Mouse (Mus musculus) bone marrow, adult 2 months (tissue): ENCODE results near the gene Snrnp35. TPM values are rescaled to one million over a fixed set of nuclear protein-coding genes. Genes with fewer than 3 reads are reported as not detected.

ENCODE experiments used
- H3K27ac ChIP-seq: fragments of 200-500 bp; 2 replicates; pipeline ENCODE4 v1.5.1; 2012; ENCODE audit warnings: low read depth, mild to moderate bottlenecking, control low read depth, inconsistent platforms, low read length; ENCODE audit not compliant: control insufficient read depth, poor library complexity, insufficient read depth
- H3K4me1 ChIP-seq: fragments of 200-500 bp; 2 replicates; pipeline ENCODE4 v1.6.1; 2011; ENCODE audit warnings: low read length; ENCODE audit not compliant: control insufficient read depth, insufficient read depth
- H3K4me3 ChIP-seq: fragments of 200-500 bp; replicated peaks from 2 replicates; pipeline ENCODE3; 2011; ENCODE audit warnings: mild to moderate bottlenecking, low read depth, low read length, control low read depth; ENCODE audit not compliant: control insufficient read depth
- CTCF ChIP-seq: fragments of 200-500 bp; IDR thresholded peaks from 2 replicates; pipeline ENCODE4 v1.5.1; 2011; ENCODE audit warnings: low read length, control low read depth; ENCODE audit not compliant: control insufficient read depth, insufficient read depth
- POLR2A ChIP-seq: fragments of 200-500 bp; IDR thresholded peaks from 2 replicates; pipeline ENCODE4 v1.6.1; 2011; ENCODE audit warnings: low read depth, mild to moderate bottlenecking, control low read depth, low read length, borderline replicate concordance; ENCODE audit not compliant: control insufficient read depth
- whole genome bisulfite sequencing: fragments of 180-500 bp; shearing (Covaris S2); methylation state at CpG from one replicate; pipeline ENCODE4 v1.1.7; 2018; 5-methylcytosine and 5-hydroxymethylcytosine counted together
- polyA plus RNA-seq: library from polyadenylated mRNA; stranded (reverse); fragments of >200 nt; gene quantifications from 2 replicates; pipeline ENCODE4 v1.2.4, GENCODE M21; 2011; ENCODE audit warnings: low replicate concordance; ENCODE audit not compliant: missing spikeins, insufficient read depth, insufficient read length

Gene Snrnp35
- polyA plus RNA-seq, 1 experiment: 24.2 TPM

DNA sequence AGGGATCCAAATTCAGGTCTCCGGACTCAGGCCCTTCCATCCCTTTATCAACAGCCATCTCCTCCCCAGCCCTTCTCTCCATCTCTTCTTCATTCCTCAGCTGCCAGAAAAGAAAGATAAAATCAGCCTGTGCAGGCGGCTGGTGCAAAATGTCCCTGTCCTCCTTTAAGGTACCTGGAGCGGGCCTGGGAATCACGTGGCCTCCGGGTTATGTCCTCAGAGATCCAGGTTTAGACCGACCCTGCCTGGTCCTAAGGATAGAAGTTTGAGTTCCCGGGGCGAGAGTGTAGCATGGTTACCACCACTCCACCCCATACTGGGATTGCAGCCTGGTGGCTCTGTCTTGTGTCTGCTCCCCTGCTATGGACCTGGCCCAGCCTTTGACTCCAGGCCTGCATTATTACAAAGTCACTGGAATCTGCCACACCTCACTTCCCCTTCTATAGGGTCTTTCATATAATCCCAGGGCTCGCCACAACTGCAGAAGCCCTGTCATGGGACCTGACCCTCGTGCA, 27.7 kb downstream of the Snrnp35 start:
- Histone ChIP-seq H3K4me1 (peaks cover 3% of the 10 kb centered on the region; the same call in 1 of the 2 replicates), H3K4me3 (no peak overlapping the region), H3K27ac (no peak overlapping the region)
- TF ChIP-seq POLR2A (no peak), CTCF (no peak)
- WGBS: 80% methylated on average over 10 of the region's 10 CpGs

DNA sequence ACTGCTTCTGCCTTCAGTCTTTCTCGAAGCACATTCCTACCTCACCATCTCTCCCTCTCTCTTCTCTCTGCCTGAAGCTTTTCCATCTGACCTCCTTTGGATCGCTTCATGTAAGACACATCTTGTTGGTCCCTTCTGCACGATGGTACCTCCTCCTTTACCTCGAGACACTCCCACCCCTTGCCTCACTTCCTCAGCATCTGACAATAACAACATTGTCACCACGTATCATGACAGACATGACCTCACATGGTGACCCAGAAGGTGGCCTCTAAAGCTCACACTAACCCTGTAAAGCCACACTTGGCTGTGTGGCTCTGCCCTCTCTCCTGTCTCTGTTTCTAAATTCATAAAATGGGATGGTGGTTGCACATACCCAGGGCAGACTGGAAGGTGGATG, 32.9 kb downstream of the Snrnp35 start:
- H3K4me1 ChIP-seq: peaks cover 1% of the 10 kb centered on the region; the same call in 1 of the 2 replicates

DNA sequence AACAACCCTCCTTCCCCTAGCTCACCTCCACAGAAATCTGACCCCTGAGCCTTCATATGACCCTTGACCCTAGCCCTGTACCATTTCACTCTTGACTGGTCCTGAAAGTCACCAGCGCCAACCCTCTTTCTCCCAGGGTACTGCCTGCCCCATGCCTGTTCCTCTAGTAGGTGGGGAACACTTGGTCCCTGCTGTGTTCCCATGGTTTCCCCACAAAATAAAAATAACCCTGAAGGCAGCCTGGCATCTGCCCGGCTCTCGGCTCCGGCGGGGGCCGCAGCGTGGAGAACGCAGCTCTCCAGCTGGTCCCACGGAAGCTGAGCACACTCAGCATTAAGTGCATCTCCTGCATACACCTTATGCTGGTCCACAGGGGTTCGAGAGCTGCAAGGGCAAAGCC, 35.7 kb downstream of the Snrnp35 start:
- Histone ChIP-seq H3K4me1 (peaks cover 1% of the 10 kb centered on the region; the same call in 1 of the 2 replicates), H3K4me3 (no peak overlapping the region), H3K27ac (no peak overlapping the region)
- 93% methylated on average over 10 of the region's 10 CpGs for WGBS
- TF ChIP-seq CTCF (no peak), POLR2A (no peak)

More for the DNA sequence above, 32.9 kb downstream of the Snrnp35 start:
- TF ChIP-seq POLR2A (no peak), CTCF (no peak)
- no peak overlapping the region for H3K4me3 ChIP-seq
- H3K27ac ChIP-seq: no peak overlapping the region
- whole genome bisulfite sequencing: 62% methylated on average over 5 of the region's 5 CpGs

DNA sequence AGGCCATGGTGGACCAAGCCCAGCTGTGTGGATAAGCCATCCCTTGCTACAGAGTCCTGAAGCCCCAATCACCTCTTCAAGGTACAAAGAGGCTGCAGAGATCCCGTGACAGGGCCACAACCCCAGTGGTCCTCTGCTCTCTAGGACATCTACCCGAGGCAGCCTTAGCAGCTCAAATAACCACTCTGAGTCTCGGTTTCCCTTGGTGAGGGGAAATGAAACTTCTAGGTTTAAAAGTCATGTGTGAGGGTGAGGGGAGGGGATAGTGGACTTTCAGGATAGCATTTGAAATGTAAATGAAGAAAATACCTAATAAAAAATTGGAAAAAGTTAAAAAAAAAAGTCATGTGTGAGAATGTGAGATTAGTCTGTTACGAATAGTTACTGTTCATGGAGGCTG, 38.7 kb downstream of the Snrnp35 start:
- 64% methylated on average over 4 of the region's 4 CpGs for WGBS
- Histone ChIP-seq H3K27ac (no peak overlapping the region), H3K4me1 (no peaks in the 10 kb centered on the region), H3K4me3 (no peak overlapping the region)
- TF ChIP-seq CTCF (no peak), POLR2A (no peak)

DNA sequence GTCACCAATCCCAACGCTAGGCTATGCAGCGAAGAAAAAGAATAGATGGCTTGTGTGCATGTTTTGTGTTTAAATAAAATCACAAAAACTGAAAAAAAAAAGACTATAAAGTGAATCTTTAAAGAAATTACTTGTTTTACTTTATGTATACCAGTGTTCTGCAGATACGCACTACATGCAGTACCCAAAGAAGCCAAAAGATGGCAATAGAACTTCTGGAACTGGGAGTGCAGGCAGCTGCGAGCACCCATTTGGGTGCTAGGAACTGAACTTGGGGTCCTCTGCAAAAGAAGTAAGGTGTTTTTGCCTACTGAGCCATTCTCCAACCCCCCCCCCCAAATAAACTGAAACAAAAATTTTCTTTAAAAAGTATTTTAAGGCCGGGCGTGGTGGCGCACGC, 40.1 kb downstream of the Snrnp35 start:
- H3K27ac ChIP-seq: no peak overlapping the region
- H3K4me3 ChIP-seq: no peak overlapping the region
- no peaks in the 10 kb centered on the region for H3K4me1 ChIP-seq
- no peak for TF ChIP-seq POLR2A
- TF ChIP-seq CTCF: no peak
- WGBS: 95% methylated on average over 8 of the region's 8 CpGs

DNA sequence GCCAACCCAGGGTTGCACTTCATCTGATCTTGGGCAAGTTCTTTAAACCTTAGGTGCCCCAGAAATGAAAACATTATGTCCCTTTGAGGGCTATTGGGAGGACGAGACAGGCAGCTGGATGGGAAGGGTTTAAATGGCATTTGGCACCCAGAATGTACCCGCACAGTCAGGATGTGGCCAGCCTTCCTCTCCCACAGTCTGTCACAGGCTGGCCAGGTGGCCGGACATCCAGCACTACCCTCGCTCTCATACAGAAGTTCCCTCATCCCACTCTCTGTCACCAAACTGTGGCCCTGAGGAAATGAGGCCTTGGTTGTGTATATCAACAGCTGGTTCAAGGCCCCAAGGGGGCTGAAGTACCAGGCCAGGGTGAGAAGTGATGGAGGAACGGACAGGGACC, 42.0 kb downstream of the Snrnp35 start:
- TF ChIP-seq CTCF (no peak), POLR2A (no peak)
- 26% methylated on average over 5 of the region's 5 CpGs for WGBS
- Histone ChIP-seq H3K27ac (no peak overlapping the region), H3K4me1 (no peaks in the 10 kb centered on the region), H3K4me3 (no peak overlapping the region)

DNA sequence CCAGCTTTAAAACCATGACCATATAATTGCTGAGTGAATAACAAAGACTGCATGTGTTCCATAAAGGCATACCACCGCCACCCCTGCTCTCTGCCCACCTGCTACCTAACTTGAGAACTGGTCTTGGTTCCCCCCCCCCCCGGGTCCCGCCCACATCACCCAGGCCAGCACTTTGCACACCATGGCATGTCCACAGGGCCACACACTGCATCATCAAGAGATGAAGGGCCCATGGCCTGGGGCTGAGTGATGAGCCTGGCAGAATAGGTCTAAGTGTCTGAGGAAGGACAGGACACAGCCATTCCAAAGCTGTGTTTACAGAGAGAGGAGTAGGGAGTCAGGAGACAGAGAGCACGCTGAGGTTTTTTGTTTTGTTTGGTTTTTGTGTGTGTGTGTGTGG, 45.4 kb downstream of the Snrnp35 start:
- H3K27ac ChIP-seq: no peak overlapping the region
- H3K4me3 ChIP-seq: no peak overlapping the region
- 77% methylated on average over 4 of the region's 4 CpGs for WGBS
- no peak for TF ChIP-seq POLR2A
- no peak for TF ChIP-seq CTCF
- no peaks in the 10 kb centered on the region for H3K4me1 ChIP-seq

DNA sequence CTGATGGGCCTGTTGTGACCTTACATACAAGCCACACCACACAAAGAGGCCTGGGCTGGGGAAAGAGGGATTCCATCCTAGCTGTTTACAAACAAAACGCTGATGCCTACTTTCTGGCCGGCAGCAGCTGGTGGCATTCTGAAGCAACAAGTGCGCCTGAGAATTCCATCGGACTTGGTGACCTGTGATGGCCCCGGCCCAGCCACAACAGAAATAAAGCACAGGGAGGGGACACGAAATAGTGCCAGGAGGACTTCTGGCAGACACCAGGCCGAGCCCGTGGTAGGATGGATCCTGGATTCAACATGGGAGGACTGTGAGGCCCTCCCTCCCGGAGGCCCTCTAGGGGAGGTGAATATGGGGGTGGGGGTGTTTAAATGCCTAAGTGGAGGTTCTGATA, 45.9 kb downstream of the Snrnp35 start:
- no peak for TF ChIP-seq POLR2A
- TF ChIP-seq CTCF: no peak
- no peaks in the 10 kb centered on the region for H3K4me1 ChIP-seq
- H3K27ac ChIP-seq: no peak overlapping the region
- 85% methylated on average over 9 of the region's 9 CpGs for WGBS
- H3K4me3 ChIP-seq: no peak overlapping the region

DNA sequence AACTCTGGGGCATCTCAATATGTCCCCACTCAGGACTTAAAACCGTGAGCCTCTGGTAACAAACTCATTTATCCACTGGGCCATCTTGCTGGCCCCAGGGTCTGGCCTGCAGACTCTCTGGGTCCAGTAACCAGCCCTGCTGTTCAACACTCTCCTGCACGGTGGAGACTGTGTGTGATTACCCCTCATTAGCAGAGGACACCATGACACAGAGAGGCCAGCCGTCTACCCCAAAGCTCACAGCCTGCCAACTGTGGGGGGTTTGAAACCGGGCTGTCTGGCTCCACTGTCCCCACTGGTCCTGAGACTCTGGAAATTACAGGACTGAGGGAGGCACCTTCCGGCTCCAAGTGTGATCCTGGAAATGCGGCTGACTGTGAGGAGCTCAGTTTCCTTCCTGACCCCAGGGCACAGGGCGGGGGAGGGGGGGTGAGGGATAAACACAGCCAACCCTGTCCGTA, 46.3 kb downstream of the Snrnp35 start:
- Histone ChIP-seq H3K27ac (no peak overlapping the region), H3K4me3 (no peak overlapping the region), H3K4me1 (no peaks in the 10 kb centered on the region)
- 59% methylated on average over 8 of the region's 8 CpGs for WGBS
- no peak for TF ChIP-seq POLR2A
- no peak for TF ChIP-seq CTCF
